Mouse (Mus musculus): ENCODE measurements around the gene 2700049A03Rik.

The 2700049A03Rik gene

GRCm38 (mm10) chr12:71183736-71184135 is 47.1 kb downstream of the 2700049A03Rik start:
- DNase-seq (ENCODE audit: low spot score): no peak

- DNase-seq (ENCODE audit: low spot score): no peak
Measured at GRCm38 (mm10) chr12:71184396-71184795, 47.7 kb downstream of the 2700049A03Rik start.

GRCm38 (mm10) chr12:71192705-71193104 is 56.1 kb downstream of the 2700049A03Rik start:
- DNase-seq (ENCODE audit: low spot score): no peak

GRCm38 (mm10) chr12:71197671-71198070 is 61.0 kb downstream of the 2700049A03Rik start:
- peak; percentile 44 for DNase-seq (ENCODE audit: low spot score)

GRCm38 (mm10) chr12:71201753-71202152 is 65.1 kb downstream of the 2700049A03Rik start:
- DNase-seq (ENCODE audit: low spot score): no peak

- DNase-seq (ENCODE audit: low spot score): peak; percentile 54
Measured at GRCm38 (mm10) chr12:71204303-71204702, 67.7 kb downstream of the 2700049A03Rik start.

GRCm38 (mm10) chr12:71217191-71217590 is 80.5 kb downstream of the 2700049A03Rik start:
- peak; percentile 27 for DNase-seq (ENCODE audit: low spot score)

- DNase-seq (ENCODE audit: low spot score): no peak
Measured at GRCm38 (mm10) chr12:71217866-71218522, 81.3 kb downstream of the 2700049A03Rik start.

GRCm38 (mm10) chr12:71222761-71223160 is 86.1 kb downstream of the 2700049A03Rik start:
- no peak for DNase-seq (ENCODE audit: low spot score)

- peak; percentile 78 for DNase-seq (ENCODE audit: low spot score)
Measured at GRCm38 (mm10) chr12:71227769-71228168, 91.1 kb downstream of the 2700049A03Rik start.

GRCm38 (mm10) chr12:71228925-71229649 is 92.4 kb downstream of the 2700049A03Rik start:
- peak; percentile 34 for DNase-seq (ENCODE audit: low spot score)

- no peak for DNase-seq (ENCODE audit: low spot score)
Measured at GRCm38 (mm10) chr12:71231561-71231960, 94.9 kb downstream of the 2700049A03Rik start.

- DNase-seq (ENCODE audit: low spot score): no peak
Measured at GRCm38 (mm10) chr12:71233426-71233825, 96.8 kb downstream of the 2700049A03Rik start.

GRCm38 (mm10) chr12:71237074-71237473 is 100.4 kb downstream of the 2700049A03Rik start:
- no peak for DNase-seq (ENCODE audit: low spot score)

GRCm38 (mm10) chr12:71242791-71243190 is 106.1 kb downstream of the 2700049A03Rik start:
- DNase-seq (ENCODE audit: low spot score): no peak

GRCm38 (mm10) chr12:71244766-71245390 is 108.2 kb downstream of the 2700049A03Rik start:
- DNase-seq (ENCODE audit: low spot score): no peak

GRCm38 (mm10) chr12:71247191-71247590 is 110.5 kb downstream of the 2700049A03Rik start:
- no peak for DNase-seq (ENCODE audit: low spot score)

GRCm38 (mm10) chr12:71249348-71249747 is 112.7 kb downstream of the 2700049A03Rik start:
- no peak for DNase-seq (ENCODE audit: low spot score)

- peak; percentile 19 for DNase-seq (ENCODE audit: low spot score)
Measured at GRCm38 (mm10) chr12:71252509-71253167, 116.0 kb downstream of the 2700049A03Rik start.

GRCm38 (mm10) chr12:71254779-71255178 is 118.1 kb downstream of the 2700049A03Rik start:
- no peak for DNase-seq (ENCODE audit: low spot score)

- peak; percentile 73 for DNase-seq (ENCODE audit: low spot score)
Measured at GRCm38 (mm10) chr12:71258196-71258920, 121.7 kb downstream of the 2700049A03Rik start.

GRCm38 (mm10) chr12:71264211-71264610 is 127.6 kb downstream of the 2700049A03Rik start:
- DNase-seq (ENCODE audit: low spot score): no peak
